Mouse (Mus musculus) cortical plate, adult 2 months (tissue): ENCODE results near the gene Smo.

Source experiments
- CTCF ChIP-seq: fragments of 200-500 bp; IDR thresholded peaks from 2 replicates; pipeline ENCODE4 v1.5.1; 2011; ENCODE audit warnings: mild to moderate bottlenecking, control low read depth, low read length; ENCODE audit not compliant: insufficient read depth; ENCODE audit errors: extremely low read depth
- POLR2A ChIP-seq: fragments of 200-500 bp; IDR thresholded peaks from 2 replicates; pipeline ENCODE4 v1.6.1; 2011; ENCODE audit warnings: mild to moderate bottlenecking, low read length, control low read depth; ENCODE audit not compliant: insufficient read depth; ENCODE audit errors: extremely low read depth

GRCm38 (mm10) chr6:29701051-29701450 is 34.3 kb upstream of the Smo start:
- TF ChIP-seq POLR2A (no peak), CTCF (no peak)
